Mouse (Mus musculus) common myeloid progenitor, adult 5-6 weeks (primary cell): ENCODE measurements at regions not wholly inside any gene's neighbourhood (a gene's known extent, or its start where the extent isn't known, plus 50 kb on each side); places are given as distances from the start of the nearest gene placed in this dataset.

ENCODE experiments used
- ATAC-seq: replicated peaks from 2 replicates; pipeline ENCODE4 v1.8.0; 2016; ENCODE audit warnings: low read depth, mild to moderate bottlenecking, moderate TSS enrichment, inconsistent platforms; ENCODE audit not compliant: poor library complexity, severe bottlenecking

- ATAC-seq, result no peak
Observed at GRCm38 (mm10) chr8:12127801-12128490, 150.7 kb upstream of the A230072I06Rik start.

GRCm38 (mm10) chr8:12130591-12130990, 148.0 kb upstream of the A230072I06Rik start:
- peak; percentile 39; the same call in 1 of the 2 replicates for ATAC-seq

- ATAC-seq, result no peak
Observed at GRCm38 (mm10) chr8:12134200-12134599, 144.4 kb upstream of the A230072I06Rik start.

DNA sequence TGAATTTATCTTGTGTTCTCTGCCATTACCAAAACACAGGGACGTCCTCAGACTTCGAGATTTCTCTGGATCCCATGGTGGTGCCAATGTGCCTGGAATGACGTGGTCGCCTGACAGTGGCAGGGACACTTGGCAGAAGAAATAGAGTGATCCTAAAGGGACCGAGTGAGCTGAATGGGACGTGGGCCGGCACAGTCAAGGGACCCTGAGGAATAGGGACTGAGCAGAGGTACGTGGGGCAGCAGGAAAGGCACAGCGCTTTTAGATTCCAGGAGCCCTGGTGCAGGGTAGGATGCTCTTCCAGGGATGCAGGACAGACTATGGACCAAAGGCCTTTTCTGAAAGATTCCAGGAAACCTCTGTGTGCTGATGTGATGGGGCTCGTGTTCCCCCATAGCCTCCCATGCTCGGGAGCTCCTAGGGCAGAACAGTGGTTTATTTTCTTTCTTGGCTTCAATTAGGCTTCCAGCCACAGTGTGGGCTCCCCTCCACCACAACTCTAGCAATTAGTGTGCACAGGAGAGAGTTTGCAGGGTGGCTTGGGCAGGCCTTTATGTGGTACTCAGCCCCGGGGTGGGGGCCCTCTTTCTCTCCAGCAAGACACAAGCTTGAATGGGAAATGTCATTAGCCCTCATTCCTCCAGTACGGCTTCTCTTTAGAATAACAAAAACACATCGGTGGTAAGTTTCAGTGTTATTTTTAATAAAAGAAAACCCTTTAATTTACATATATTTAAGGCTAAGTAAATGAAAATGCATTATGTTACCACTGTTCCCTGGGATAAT, 143.0 kb upstream of the A230072I06Rik start:
- ATAC-seq, result no peak

DNA sequence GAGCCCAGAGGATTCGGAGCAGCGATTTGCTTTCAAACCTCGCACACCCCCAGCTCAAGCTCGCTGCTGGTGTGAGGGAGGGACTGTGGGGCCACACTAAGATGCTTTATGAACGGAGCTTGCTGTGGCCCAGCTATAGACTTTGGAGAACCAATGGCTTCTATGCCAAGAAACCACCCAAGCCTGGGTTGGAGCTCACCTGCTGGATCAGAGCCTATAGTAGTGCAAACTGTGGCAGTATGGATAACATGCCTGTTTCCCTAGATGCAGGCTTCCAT, 142.5 kb upstream of the A230072I06Rik start:
- ATAC-seq, result no peak

DNA sequence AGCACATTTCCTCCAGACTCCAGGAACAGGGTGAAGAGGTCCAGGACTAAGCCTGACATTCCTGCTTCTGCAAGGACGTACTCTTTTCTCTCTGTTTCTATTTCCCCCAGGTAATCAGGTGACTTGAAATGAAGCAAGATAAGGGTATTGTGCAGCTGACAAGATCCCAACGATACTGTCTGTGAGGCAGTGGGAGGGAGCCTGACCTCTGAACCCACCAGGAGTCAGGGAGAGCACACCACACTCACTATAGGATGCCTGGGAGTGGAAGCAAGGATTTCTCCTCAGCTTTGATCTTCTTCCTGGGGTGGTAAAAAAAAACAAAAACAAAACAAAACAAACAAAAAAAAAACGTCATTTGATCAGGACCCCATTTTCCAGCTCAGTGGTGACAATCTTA, 141.1 kb upstream of the A230072I06Rik start:
- no peak for ATAC-seq

GRCm38 (mm10) chr8:12137913-12138312, 140.7 kb upstream of the A230072I06Rik start:
- ATAC-seq, result no peak

DNA sequence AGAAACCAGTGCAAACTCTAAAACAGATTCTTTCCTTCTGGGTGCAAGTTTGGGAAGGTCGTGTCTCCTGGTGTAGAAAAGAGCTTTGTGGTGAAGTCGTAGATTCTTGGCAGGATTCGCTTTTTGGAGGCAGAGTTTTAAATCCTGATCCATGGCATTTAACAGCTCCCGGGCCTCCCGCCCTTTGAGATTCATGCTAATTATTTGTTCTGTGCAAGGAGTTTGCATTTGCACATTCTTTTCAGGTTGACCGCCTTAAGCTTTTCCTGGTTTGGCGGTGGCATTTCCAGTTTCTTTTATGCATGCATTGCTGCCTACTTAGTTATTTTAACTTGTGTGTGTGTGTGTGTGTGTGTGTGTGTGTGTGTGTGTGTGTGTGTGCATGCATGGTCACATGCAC, 126.9 kb upstream of the A230072I06Rik start:
- no peak for ATAC-seq

GRCm38 (mm10) chr8:12152825-12153224, 125.8 kb upstream of the A230072I06Rik start:
- no peak for ATAC-seq

DNA sequence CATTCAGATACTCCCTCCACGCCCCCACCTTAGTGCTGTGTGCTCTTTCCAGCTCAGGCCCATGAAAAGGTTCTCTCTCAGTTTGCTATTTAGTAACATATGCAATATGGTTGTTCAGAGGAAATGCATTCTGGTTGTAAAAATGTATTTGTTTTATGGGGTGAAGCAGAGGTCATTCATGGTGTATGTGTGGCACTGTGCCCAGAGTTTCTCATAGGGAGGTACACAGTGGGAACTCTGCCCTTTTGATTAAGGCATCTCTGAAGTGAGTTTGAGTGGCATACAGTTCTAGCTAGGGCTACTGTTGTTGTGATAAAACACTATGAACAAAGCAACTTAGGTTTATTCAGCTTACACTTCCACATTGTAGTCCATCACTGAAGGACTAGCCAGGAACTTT, 121.7 kb upstream of the A230072I06Rik start:
- ATAC-seq, result no peak

- no peak for ATAC-seq
Observed at GRCm38 (mm10) chr8:12158188-12158587, 120.4 kb upstream of the A230072I06Rik start.

GRCm38 (mm10) chr8:12162921-12163705, 115.5 kb upstream of the A230072I06Rik start:
- ATAC-seq, result no peak

GRCm38 (mm10) chr8:12165487-12166152, 113.0 kb upstream of the A230072I06Rik start:
- no peak for ATAC-seq

DNA sequence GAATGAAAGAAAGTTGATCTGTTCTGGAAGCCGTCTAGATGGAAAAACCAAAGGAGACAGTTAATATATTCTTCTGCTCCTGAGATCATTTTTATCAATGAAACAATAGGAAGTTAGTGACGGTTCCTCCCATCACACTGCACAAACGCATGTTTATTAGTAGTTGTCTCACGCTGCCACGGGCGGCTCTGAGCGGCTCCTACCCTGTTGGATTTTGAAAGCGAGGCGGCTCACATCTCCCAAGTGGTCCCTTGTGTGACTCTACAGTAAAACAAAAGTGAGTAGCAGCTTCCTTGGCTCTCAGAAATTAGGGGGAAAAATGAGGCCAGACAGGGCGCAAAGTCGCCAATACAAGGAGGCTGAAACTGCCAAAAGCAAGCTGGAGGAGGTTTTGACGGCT, 106.8 kb upstream of the A230072I06Rik start:
- ATAC-seq, result no peak

DNA sequence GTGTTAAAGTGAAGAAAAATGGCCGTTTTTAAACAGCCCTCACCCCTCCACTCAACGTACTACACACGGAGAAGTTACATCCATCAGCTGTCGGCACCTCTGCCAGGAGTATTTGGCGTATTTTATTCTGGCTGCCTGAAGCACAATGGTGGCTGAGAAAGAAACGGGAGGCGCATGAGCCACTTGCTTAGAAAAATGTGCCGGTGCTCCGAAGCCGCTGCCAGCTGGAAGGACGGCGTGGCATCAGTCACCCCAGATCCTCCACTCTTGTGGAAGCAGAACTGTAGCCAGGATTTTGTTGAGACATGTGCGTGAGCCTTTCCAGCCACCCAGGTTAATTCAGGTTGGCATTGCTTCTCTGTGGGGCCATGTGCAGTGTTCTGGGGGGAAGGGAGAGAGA, 103.1 kb upstream of the A230072I06Rik start:
- ATAC-seq, result no peak

DNA sequence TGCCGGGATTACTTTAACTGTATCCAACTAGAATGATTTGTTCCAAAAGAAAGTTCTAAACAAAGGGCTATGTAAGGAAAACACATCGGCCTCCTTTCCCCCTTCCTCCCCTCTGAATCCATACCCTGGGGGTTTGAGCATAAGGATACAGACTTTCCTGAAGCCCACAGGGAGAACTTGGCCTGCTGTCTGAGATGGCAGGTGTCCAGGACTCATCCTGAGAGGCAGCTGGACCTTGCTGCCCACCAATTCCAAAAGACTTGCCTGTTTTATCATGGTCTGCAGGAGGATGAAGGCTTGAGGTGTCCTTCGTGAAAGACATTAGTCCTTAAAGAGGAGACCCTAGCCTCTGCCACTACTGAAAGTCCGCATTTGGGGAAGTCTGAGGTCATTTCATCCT, 94.0 kb upstream of the A230072I06Rik start:
- no peak for ATAC-seq

GRCm38 (mm10) chr8:12187366-12187765, 91.3 kb upstream of the A230072I06Rik start:
- no peak for ATAC-seq

- ATAC-seq, result no peak
Observed at GRCm38 (mm10) chr8:12188451-12188850, 90.2 kb upstream of the A230072I06Rik start.

DNA sequence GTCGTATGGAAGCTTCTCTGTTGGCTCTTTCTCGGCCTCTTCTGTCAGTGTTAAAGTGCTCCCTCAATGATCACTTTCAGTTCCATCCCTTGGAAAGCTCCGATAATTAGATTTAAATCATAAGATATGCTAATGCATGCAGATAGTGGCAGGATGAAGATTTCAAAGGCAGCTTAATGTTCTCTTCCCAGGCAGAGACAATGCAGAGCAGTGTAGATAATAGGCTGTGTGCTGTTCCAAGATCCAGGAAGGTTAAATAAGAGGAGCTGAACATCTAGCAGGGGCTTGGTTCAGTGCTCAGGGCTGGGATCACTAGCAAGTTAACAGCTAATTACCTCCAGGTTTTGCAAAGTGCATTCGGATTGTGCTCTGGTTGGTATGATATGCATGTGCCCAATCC, 89.7 kb upstream of the A230072I06Rik start:
- no peak for ATAC-seq

- ATAC-seq, result peak; percentile 68; the same call in 1 of the 2 replicates
Observed at GRCm38 (mm10) chr8:12192006-12192405, 86.6 kb upstream of the A230072I06Rik start.
